Mouse (Mus musculus) splenic B cell, adult 2 months (primary cell): ENCODE measurements at regions not wholly inside any gene's neighbourhood (a gene's known extent, or its start where the extent isn't known, plus 50 kb on each side); places are given as distances from the start of the nearest gene placed in this dataset.

ENCODE experiments used
- DNase-seq: peaks from one replicate; pipeline ENCODE4 v3.0.0-alpha.2; 2011; ENCODE audit warnings: low read depth, low spot score
- H3K27me3 ChIP-seq: 2 replicates; pipeline ENCODE4 v1.6.1; 2012; ENCODE audit warnings: mild to moderate bottlenecking, low read length, moderate library complexity, mixed read lengths; ENCODE audit not compliant: control insufficient read depth, poor library complexity, insufficient read depth, severe bottlenecking
- H3K36me3 ChIP-seq: 2 replicates; pipeline ENCODE4 v1.6.1; 2012; ENCODE audit warnings: mild to moderate bottlenecking, low read length, moderate library complexity, mixed read lengths; ENCODE audit not compliant: control insufficient read depth, poor library complexity, insufficient read depth, severe bottlenecking

GRCm38 (mm10) chr1:137953369-137953768 lies 222.1 kb downstream of the Ptprc start:
- no peaks in the 10 kb centered on the region for H3K36me3 ChIP-seq
- no peaks in the 10 kb centered on the region for H3K27me3 ChIP-seq
- DNase-seq: no peak

- no peaks in the 10 kb centered on the region for H3K27me3 ChIP-seq
- no peak for DNase-seq
- H3K36me3 ChIP-seq: no peaks in the 10 kb centered on the region
Observed at GRCm38 (mm10) chr1:137952777-137953176, 222.7 kb downstream of the Ptprc start.

GRCm38 (mm10) chr1:137947900-137948299 lies 227.6 kb downstream of the Ptprc start:
- no peak for DNase-seq
- no peaks in the 10 kb centered on the region for H3K27me3 ChIP-seq
- H3K36me3 ChIP-seq: no peaks in the 10 kb centered on the region

- no peak for DNase-seq
Observed at GRCm38 (mm10) chr1:137941776-137942522, 233.6 kb downstream of the Ptprc start.

GRCm38 (mm10) chr1:137935746-137936145 lies 239.8 kb downstream of the Ptprc start:
- H3K36me3 ChIP-seq: peaks cover 3% of the 10 kb centered on the region; the same call in 1 of the 2 replicates
- no peak for DNase-seq
- H3K27me3 ChIP-seq: no peaks in the 10 kb centered on the region

More at GRCm38 (mm10) chr1:137941776-137942522, 233.6 kb downstream of the Ptprc start:
- Histone ChIP-seq H3K27me3 (no peaks in the 10 kb centered on the region), H3K36me3 (no peaks in the 10 kb centered on the region)

DNA sequence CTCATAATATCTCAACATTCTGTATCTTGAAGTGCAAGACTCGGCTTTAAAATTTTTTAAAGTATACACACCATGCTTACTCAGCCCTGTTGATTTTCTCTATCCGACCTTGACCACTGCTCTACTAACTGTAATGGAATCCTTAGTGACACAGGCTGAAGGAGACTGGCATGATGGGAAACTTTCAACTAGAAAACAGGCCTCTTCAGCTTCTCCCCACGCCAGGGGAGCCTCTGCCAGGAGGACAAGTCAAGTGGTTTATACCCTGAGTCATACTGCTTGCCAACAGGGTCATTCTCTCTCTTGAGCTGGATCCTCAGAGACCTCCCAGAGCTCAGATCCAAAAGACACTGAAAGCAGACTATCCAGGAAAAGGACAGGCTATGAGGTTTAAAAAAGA lies 245.7 kb downstream of the Ptprc start:
- Histone ChIP-seq H3K27me3 (no peaks in the 10 kb centered on the region), H3K36me3 (peaks cover 3% of the 10 kb centered on the region; the same call in 1 of the 2 replicates)
- no peak for DNase-seq

- H3K27me3 ChIP-seq: no peaks in the 10 kb centered on the region
- no peaks in the 10 kb centered on the region for H3K36me3 ChIP-seq
- no peak for DNase-seq
Observed at GRCm38 (mm10) chr1:137928522-137928921, 247.0 kb downstream of the Ptprc start.

GRCm38 (mm10) chr1:137927953-137928352 lies 247.6 kb downstream of the Ptprc start:
- no peaks in the 10 kb centered on the region for H3K36me3 ChIP-seq
- no peak for DNase-seq
- no peaks in the 10 kb centered on the region for H3K27me3 ChIP-seq

GRCm38 (mm10) chr1:137926326-137926725 lies 249.2 kb downstream of the Ptprc start:
- DNase-seq: no peak
- H3K36me3 ChIP-seq: no peaks in the 10 kb centered on the region
- no peaks in the 10 kb centered on the region for H3K27me3 ChIP-seq

DNA sequence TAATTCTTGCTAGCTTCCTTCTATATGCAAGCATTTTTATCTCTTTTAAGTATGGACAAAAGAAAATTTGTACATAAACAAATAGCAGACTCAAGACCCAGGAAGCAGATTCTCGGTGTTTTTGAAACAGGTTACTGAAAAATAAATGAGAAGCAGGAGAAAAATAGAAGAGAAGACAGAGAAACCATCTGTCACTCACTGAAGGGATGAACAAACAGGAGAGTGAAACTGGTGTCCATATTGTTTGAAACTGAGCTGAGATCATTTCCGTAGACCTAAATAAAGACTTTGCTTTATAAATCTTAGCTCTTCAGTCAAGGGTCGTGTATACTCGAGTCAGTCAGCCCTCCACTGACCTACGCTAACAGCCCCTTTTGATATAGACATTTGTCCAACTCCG lies 251.4 kb downstream of the Ptprc start:
- no peaks in the 10 kb centered on the region for H3K36me3 ChIP-seq
- H3K27me3 ChIP-seq: no peaks in the 10 kb centered on the region
- DNase-seq: no peak

GRCm38 (mm10) chr1:137923705-137924104 lies 251.8 kb downstream of the Ptprc start:
- no peaks in the 10 kb centered on the region for H3K27me3 ChIP-seq
- no peaks in the 10 kb centered on the region for H3K36me3 ChIP-seq
- DNase-seq: no peak

GRCm38 (mm10) chr1:137922769-137923168 lies 252.7 kb downstream of the Ptprc start:
- no peaks in the 10 kb centered on the region for H3K36me3 ChIP-seq
- DNase-seq: peak; percentile 83

DNA sequence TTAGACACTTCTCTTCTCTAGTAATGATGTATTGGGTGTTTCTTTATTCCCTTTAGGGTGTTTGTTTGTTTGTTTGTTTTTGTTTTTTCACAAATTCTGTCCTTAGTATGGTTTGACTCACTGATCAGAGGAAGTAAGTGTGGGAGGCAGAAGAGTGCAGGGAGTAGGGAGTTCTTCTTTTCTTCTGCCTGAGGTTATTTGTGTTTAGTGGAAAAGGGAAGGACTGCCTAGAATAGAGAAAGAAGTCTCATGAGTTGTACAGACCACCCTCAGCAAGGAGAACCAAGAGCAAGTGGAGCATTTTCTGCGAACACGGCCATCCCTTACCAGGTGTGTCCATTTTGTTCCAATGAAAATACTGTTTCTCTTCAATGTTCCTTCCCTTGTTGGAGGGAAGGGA lies 253.9 kb downstream of the Ptprc start:
- no peaks in the 10 kb centered on the region for H3K36me3 ChIP-seq
- DNase-seq: peak; percentile 12
- no peaks in the 10 kb centered on the region for H3K27me3 ChIP-seq

More at GRCm38 (mm10) chr1:137922769-137923168, 252.7 kb downstream of the Ptprc start:
- H3K27me3 ChIP-seq: no peaks in the 10 kb centered on the region

DNA sequence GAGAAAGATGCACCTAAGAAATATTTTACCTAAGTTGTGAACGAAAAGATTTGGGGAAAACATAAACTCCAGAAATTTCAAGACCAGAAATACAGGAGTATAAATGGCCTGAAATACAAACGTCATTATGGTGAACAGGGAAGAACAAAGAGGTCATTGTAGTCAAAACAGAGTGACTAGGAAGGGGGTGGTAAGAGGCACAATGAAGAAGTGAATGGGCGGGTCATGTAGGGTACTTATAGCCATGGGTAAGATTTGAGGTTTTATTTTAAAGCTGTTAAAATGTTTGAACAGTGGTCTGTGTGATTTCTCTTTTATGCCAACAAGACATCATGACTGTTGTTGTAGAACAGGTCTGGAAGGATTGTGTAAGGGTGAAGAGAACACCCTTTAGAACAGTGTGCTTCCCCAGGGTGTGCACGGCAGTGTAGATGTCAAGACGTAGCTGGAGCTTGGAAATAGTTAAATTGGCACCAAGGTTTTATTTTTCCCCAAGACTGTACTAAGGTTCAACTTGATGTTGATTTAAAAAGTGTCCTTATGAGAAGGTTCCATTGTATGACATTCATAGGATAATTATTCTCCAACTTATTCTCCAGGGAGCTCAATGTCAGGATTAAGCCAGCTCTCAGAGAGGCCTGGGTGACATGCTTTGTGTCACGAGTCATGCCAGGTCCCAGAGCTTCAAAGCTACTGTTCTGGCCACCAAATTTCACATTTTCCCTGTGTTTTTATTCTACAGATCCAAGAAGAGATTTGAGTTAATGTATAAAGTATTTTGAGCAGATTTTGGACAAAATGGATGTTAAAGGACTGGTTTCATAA lies 255.6 kb downstream of the Ptprc start:
- DNase-seq: no peak
- Histone ChIP-seq H3K27me3 (no peaks in the 10 kb centered on the region), H3K36me3 (no peaks in the 10 kb centered on the region)

GRCm38 (mm10) chr1:137917449-137917848 lies 258.1 kb downstream of the Ptprc start:
- H3K36me3 ChIP-seq: no peaks in the 10 kb centered on the region
- no peaks in the 10 kb centered on the region for H3K27me3 ChIP-seq
- peak; percentile 76 for DNase-seq
